Mouse (Mus musculus) retina, embryonic 14.5 days (tissue): ENCODE data around the gene Srebf2.

Source experiments
- DNase-seq: peaks from one replicate; pipeline ENCODE4 v3.0.0-alpha.2; 2015; ENCODE audit warnings: low spot score

Gene Srebf2

DNA sequence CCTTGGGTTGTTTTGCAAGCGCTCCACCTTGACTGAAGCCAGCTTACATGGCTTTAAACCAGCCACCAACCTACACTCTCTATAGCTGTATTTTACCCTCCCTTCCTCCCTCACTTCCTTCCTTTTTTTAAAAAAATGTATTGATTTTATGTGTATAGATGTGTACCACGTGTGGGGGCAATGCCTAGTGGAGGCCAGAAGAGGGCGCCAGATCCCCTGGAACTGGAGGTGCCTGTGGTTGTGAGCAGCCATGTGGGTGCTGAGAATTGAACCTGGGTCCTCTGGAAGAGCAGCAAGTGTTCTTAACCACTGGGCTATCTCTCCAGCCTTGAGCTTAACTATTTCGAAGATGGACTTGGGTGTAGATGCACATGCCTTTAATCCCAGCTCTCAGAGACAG lies 35.3 kb downstream of the Srebf2 start:
- DNase-seq, result no peak

DNA sequence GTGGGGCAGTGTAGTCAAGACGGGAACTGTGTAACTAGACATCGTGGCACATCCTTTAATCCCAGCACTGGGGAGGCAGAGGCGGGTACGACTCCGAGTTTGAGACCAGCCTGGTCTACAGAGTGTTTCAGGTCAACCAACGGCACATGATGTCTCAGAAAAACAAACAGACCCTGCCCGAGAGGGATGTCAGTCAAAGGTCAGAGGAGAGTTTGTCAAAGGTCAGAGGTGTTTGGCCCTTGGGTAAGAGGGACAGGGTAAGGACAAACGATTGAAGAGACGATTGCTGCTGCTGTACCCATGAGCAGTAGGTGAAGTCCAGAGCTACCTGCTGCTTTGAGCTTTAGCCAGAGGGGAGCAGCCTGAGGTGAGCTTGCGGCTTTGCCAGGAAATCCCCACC lies 36.6 kb downstream of the Srebf2 start:
- no peak for DNase-seq

DNA sequence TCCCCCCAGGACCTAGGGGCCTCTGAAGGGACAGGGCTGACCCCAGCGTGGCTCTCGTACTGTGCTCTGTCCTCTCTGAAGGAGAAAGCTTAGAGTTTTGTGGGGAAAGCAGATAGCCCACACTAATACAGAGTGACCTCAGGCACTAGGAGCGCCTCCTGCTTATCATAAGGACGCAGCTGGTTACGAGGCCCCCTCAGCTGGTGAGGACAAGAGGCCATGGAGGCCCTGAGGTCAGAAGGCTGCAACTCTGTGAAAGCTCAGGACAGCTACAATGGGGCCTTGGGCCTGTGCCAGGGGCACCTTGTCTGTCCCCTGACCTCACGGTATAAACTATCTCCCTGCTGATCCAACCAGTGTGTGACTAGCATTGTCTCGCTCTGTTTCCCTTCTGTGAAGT lies 37.2 kb downstream of the Srebf2 start:
- DNase-seq, result no peak

DNA sequence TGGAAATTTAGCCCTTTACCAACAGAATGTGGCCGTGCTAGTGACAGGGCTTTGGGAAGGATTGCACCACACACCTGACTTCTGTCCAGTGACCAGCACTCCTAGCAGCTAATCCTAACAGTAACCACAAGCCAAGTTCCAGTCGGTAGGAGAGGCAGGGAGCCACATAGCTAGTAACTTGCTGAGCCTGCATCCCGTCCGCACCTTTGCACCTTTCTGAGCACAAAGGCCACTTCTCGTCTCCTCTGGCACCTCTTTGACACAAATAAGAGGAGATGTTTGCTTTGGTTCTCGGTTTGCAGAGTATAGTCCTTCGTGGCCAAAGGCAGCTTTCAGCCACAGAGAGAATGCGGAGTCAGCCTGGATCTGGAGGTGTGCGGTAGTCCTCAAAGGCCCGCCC lies 37.7 kb downstream of the Srebf2 start:
- no peak for DNase-seq

DNA sequence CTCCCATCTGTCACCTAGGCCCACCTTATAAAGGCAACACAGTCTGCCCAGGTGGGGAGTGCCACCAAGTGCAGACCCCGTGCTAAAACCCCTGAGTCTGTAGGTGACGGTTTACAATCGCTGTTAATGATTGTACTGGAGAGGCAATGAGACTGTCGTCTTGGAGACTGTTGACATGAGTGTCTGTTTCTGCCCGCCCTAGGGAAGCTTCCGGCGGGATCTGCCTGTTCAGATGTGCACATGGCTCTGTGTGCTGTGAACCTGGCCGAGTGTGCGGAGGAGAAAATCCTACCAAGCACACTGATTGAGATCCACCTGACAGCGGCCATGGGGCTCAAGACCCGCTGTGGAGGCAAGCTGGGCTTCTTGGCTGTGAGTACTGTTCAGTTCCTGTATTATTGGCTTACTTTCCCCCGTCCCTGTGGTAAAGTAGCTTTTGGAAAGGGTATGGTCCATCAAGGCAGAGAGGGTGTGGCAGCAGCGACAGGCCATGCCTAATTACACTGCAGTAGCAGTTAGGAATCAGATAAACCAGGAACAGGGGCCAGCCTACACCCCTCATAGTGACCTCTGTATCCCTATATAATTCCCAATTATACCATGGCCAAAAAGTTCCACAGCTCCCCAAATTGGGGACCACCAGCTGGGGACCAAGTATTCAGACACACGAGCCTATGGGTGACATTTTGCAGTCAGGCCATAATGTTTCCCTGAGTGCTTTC lies 38.2 kb downstream of the Srebf2 start:
- DNase-seq, result no peak

DNA sequence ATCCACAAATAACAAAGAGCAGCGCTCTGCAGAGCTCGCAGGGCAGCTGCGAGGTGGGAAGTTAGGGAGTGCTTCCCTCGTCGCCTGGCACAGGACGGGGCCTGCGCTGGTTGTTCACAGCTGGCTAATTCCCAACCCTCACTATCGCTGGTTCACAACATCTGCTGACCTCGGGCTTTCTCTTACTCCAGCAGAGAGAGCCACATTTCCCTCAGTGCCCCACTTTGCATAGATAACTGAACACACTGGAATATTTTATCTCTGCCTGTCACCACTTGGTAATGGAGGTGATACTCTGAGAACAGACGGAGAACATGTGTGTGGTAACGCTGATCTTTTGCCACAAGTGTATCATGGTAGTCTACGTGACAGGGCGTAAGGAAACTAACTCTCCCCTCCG lies 39.1 kb downstream of the Srebf2 start:
- no peak for DNase-seq

DNA sequence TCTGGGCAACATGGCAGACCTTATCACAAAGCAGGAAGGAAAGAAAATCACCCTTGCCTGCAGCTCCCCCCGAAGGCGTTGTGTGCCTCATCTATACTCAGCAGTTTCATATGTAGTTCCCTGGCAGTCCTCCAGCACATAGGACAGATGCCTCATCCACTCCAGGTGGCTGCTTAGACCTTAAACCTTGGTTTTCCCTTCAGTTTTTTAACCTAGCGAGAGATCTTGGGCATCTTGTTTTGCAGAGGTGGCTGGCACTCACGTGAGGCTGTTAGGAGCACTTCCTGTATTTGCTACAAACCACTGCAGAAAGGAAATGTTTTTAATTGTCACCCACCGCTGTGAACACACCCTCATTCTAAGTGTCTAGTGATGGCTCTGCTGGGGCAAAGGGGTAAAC lies 40.0 kb downstream of the Srebf2 start:
- no peak for DNase-seq

DNA sequence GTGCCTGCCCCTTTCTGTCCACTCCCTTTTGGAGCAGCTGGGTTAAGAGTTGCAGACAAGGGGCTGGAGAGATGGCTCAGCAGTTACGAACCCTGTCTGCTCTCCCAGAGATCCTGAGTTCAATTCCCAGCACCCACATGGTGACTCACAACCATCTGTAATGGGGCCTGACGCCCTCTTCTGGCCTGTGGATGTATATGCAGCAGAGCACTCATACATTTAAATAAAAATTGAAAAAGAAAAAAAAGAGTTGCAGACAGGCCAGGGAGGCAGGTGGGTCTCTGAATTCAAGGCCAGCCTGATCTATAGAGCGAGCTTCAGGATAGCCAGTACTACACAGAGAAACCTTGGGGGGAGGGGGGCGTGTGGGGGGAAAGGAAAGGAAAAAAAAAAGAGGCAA lies 40.4 kb downstream of the Srebf2 start:
- DNase-seq, result no peak

DNA sequence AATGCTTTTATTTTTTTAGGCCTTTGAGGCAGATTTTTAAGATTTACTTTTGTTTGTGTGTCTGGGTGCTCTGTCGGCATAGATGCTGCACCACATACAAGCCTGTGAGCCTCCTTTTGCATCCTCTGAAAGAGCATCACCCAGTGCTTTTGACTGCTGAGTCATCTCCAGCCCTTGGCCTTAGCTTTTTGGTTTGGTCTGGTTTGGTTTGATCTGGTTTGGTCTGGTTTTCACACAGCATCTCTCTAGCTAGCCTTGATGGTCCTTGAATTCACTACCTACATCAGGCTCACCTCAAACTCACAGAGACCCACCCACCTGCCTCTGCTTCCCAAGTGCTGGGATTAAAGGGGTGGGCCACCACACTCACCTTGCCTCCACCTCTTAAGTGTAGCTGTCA lies 40.9 kb downstream of the Srebf2 start:
- DNase-seq, result no peak

DNA sequence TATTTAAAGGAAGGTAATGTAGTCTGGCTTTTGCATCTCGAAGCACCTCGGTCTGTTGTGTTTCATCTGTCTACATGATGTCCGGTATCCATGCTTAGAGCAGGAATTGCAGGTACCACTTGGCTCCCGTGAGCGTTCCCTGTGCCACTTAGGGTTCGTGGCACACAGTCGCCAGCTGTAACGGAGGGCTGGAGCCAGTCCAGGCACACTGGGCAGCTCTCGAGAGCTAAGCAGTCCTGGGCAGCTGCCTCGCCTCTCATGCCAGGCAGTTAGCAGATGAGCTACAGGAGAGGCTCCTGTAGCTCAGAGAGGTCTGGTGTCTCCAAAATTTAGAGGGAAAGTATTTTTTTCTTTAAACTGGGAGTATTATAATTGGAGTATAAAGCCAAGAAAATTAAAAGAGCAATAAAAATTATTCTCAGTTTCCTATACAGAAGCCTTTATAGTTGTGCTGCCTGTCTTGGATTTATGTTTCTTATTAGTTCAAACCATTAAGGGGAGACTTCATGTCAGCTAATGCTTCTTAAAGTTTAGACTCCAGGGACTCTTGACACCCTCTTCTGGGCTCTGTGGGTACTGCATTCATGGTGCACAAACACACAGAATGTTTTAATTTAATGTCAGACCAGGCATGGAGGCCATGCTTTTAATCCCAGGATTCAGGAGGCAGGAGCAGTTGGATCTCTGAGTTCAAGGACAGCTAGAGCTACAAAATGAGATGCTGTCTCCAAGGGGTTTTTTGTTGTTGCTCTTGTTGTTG lies 41.7 kb downstream of the Srebf2 start:
- DNase-seq, result peak; percentile 59

DNA sequence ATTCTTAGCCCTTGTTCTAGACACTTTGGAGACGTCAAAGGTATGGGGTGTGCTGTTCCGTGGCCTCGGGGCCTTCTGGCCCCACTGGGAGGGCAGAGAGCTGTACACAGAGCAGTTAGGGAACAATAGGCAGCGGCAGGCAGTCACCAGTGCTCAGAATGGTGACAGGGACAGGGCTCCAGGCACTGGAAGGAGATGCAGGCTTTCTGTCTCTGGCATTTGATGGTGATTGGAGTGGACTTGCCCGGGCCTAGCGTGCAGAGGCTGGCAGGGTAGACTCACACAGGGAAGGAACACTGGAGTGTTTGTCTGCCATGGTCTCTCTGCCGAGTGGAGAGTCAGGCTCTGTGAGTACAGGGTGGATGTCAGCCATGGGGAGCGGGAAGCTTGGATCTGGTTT lies 45.6 kb downstream of the Srebf2 start:
- peak; percentile 80 for DNase-seq

DNA sequence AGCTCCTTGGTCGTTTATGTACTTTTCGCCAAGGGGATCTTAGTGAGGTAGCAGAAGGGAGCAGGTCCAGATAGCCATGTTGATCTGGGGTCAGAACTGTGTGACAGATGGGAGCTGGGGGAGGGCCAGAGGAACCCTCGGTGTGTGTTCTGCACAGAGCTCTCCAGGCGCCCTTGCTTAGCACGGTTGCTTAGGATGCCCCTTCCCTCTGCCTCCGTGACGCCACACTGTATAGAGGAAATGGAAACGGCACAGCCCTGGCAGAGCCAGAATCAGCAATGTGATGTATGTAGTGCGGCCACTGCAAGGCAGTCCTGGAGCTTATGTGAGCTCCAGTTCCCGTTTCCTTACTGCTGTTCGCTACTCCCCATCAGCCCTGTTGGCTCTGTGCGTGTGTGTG lies 49.3 kb downstream of the Srebf2 start:
- no peak for DNase-seq

DNA sequence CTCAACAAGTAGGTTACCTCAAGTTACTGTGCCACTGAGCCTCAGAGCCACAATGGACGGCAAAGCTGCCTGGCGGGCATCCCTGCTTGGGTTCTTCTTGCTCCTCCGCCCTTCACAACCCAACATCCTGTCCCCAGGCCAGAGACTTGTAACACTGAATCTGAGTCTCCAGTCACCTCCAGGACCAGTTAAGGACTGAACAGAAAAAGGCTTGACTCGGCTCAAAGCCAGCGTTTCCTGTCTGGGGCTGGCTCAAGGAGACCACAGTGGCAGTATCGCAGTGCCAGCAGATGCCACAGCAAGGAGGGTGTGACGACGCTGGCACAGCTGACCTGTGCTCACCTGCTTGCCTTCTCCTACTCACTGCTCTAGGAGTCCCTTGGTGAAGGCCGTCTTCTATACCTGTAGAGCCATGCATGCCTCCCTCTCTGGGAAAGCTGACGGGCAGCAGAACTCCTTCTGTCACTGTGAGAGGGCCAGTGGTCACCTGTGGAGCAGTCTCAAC lies 50.3 kb downstream of the Srebf2 start:
- no peak for DNase-seq

DNA sequence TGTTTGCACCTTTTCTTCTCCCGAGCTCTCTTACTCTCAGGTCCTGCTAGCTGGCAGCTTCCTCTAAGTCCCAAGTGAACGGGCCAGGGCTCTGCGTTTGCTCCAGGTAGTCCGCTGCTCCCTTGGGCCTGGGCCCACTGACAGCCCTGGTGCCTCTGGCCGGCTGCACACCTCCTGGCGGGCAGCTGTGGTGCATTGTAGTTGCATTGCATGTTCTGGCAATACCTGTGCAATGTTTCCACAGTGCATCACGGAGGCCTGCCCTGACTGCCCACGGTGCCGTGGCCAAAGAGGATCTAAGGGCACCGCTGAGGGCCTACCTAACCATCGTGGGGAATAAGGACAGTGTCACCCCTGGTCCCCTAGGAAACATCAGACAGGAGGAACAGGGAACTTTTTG lies 51.0 kb downstream of the Srebf2 start:
- no peak for DNase-seq

DNA sequence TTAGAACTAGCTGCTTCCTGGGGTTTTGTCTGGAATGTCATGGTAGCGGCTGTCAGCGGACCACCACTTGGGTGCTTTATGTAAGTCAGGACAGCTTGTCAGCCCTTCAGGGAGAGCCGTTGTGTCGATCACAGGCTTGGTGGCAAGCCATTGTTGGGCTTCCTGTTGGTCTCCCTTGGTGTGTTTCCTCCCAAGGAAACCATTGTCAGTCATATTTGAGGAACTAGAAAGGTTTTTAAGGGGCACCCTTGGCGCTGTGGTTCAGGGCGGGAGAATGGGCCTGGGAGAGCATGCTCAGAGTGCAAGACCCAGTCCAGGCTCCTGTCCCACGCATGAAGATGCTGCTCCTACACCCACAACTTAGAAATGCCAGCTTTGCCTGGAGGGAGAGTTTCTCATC lies 51.4 kb downstream of the Srebf2 start:
- no peak for DNase-seq

DNA sequence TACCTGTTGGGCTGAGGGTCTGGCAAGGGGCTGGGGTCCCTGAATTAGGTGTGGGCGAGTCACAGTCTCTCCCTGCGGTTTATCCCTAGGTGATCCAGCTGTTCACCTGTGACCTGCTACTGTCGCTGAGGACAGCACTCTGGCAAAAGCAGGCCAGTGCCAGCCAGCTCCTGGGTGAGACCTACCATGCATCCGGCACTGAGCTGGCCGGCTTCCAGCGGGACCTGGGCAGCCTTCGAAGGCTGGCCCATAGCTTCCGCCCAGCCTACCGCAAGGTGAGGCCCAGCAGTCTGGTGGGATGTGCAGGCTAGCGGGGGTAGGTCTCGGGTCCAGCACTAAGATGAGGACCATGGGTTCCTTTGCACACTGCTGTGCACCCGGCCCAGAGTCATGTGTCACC lies 52.6 kb downstream of the Srebf2 start:
- DNase-seq, result no peak

DNA sequence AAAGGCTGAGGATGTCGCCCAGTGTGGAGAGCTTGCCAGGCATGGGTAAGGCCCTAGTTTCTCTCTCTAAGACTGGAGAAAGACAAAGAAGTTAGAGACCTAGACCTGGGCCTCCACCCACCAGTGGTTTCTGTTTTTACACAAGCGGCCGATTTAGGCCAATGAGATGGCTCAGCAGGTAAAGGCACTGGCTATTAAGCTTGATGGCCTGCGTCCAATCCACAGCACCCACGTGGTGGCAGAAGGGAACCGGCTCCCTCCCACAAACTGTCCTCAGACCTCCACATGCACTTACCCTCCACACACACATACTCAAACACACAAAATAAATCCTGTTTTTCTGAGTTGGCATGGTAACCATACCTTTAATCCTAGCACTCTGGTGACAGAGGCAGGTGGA lies 55.1 kb downstream of the Srebf2 start:
- DNase-seq, result no peak

DNA sequence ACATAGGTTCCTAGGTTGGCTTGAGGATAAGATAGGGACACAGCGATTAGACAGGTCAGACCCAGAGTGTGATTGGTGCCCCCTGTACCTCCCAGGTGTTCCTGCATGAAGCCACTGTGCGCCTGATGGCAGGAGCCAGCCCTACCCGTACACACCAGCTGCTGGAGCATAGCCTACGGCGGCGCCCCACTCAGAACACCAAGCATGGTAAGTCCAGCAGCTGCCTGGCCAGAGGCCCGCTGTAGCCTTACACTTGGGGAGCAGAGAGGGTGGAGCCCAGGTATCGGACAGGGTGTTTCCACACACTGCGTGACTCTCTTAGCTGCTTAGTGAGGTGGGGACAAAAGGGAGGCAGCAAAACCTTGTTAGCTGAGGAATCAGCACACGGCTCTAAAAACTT lies 56.1 kb downstream of the Srebf2 start:
- no peak for DNase-seq

DNA sequence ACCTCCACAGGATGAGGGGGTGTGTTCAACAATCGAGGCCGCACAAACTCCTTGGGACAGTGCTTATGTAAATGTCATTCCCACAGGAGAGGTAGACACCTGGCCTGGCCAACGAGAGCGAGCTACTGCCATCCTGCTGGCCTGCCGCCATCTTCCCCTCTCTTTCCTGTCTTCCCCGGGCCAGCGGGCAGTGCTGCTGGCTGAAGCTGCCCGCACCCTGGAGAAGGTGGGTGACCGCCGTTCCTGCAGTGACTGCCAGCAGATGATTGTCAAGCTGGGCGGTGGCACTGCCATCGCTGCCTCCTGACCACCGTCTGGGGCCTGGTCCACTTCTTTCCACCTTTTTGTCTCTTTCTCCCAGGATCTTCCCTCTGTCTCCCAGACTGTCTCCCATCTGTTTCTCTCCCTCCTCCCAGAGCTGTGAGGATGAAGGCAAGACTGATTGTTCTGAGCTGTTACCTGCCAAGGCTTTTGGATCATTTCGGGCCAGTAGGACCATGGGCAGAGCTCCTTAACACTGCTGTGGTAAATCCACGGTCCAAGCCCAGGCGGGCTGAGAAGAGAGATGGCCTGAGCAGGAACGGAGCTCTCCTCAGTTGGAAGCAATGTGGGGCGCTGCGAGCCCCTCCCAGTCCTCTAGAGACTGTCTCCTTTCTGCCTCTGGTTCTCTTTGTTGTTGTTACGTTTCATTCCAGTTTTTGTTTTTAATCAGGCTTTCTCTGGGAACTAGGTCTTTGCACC lies 56.8 kb downstream of the Srebf2 start:
- DNase-seq, result no peak

DNA sequence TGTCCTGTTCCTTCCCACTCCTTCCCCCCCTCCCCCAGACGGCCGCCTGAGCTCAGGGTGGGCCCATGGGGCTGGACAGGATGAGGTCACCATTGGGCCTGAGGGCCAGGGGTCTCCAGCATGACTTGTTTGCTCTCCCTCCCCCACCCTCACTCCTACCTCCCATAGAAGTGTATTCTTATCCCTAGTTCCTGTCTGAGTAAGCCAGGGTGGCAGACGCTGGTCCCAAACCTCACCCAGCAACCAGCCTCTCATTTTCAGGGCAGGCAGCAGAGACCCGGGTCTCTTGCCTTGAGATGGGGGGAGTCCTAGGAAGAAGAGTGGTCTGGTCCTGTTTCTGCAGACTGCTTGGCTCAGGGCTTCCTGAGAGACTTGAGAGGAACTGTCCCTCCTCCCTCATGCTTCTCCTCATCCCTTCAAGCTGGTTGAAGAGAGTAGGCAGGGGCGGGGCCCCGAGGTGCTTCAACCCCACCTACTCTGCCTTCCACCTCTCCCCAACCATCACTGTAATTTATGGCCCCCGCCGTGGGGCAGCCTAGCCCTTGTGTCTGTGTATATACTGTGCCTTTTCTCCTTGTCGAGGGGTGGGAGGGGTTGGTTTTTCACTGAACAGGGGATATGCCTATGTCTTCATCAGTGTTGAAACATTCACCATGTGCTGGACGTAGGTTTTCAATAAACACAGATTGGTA lies 57.8 kb downstream of the Srebf2 start:
- no peak for DNase-seq

DNA sequence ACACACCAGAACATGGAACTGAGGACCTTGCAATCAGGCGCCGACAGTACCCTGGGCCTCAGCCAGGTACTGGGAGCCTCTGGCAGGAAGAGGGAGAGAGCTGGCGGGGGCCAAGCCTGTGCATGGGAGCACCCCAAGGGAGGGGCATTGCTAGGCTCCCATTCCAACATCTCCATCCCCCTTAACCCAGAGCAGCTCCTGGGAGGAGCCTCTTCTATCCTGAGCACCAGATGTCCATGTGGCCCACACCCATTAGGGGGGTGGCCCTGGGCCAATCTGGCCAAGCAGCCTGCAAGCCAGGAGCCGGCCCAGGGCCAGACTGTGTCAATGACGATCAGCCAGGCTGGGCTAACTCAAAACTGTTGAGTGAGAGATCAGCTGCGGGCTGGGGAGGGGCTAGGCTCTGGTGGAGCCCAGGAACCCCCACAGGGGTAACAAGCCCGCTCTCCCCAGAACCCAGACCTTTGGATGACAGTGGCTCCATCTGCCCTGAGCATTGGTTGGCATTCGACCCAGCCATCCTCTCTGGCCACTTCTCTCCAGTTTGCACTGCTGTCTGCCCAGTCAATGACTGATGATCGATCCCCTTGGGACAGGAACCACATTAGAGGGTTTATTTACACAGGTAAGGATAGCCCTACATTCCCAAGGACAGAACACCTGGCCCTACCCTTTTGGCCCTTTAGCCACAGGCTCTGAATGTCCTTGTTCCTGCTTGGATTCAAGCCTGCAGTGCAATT lies 59.6 kb downstream of the Srebf2 start:
- peak; percentile 46 for DNase-seq

DNA sequence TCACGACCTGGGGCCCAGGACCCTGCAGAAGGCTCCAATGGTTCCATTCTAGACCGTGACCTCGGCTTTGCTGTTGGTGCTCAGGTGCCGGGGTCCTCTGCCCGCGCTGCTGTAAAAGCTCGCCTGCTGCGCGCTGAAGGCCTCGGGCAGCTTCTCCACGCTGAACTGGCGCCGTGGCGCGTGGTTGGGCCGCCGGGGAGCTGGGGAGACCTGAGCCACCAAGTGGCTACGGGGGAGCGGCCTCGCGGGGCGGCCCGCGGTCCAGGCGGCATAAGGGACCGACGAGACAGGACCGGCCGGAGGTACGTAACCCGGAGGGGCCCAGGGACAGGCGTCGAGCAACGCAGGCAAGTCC lies 60.1 kb downstream of the Srebf2 start:
- DNase-seq, result no peak
